ENCODE assay signal across 20 mouse cellular contexts in genomic region chr2:132571301-132571700, GRCm38 (mm10). TPM values are rescaled to one million over a fixed set of nuclear protein-coding genes. Genes with fewer than 3 reads are reported as not detected.
DNase-seq lines count a peak whose midpoint lies in the region; ATAC-seq and TF ChIP-seq lines count a peak whose summit lies in the region.
"Had no signal": no experiment of that assay in that cellular context is flagged by ENCODE, and none has a peak within 500 bp of the region (broad histone marks: within the 10 kb centered on the region; RNA-seq: fewer than 3 reads in every experiment).

No protein-coding gene starts in this region.

- no peaks in the 10 kb centered on the region for H3K9me3 ChIP-seq in liver, embryonic 15.5 days (replicated peaks)
- no peaks in the 10 kb centered on the region for H3K9me3 ChIP-seq in liver, postnatal 0 days (ENCODE audit: low read length)
- no peaks in the 10 kb centered on the region for H3K9me3 ChIP-seq in CH12.LX (replicated peaks; ENCODE audit: low read length)
- H3K9me3 ChIP-seq: embryonic facial prominence, embryonic 13.5 days; forebrain, embryonic 13.5 days; heart, embryonic 13.5 days; hindbrain, embryonic 15.5 days had no signal

- peaks cover 40% of the 10 kb centered on the region for H3K4me1 ChIP-seq in liver, embryonic 15.5 days (replicated peaks)
- peaks cover 11% of the 10 kb centered on the region for H3K4me1 ChIP-seq in liver, postnatal 0 days (ENCODE audit: insufficient read depth)
- H3K4me1 ChIP-seq in CH12.LX (ENCODE audit: control insufficient read depth in 1 of 2, insufficient read depth in 2 of 2): peaks cover 5 to 39% of the 10 kb centered on the region in 2 experiments; a peak in 3 of 4 replicates

- TF ChIP-seq CTCF in layer of hippocampus, adult 2 months (conservative IDR thresholded peaks at IDR 0.05): no peak
- no peak for TF ChIP-seq CTCF in liver, postnatal 0 days (IDR thresholded peaks at IDR 0.05; ENCODE audit: low read depth)
- no peak for TF ChIP-seq CTCF in CH12.LX (conservative IDR thresholded peaks at IDR 0.05 in 1 of 2, IDR thresholded peaks at IDR 0.05 in 1 of 2; ENCODE audit: low read depth in 2 of 2, low read length in 2 of 2)

- H3K27ac ChIP-seq in layer of hippocampus, adult 2 months: peak overlapping the region; percentile 16
- 0 out of 2 replicates have a peak overlapping the region, but pooled peaks have one; percentile 20 for H3K27ac ChIP-seq in liver, embryonic 15.5 days (replicated peaks)
- H3K27ac ChIP-seq in liver, postnatal 0 days (ENCODE audit: low read depth): no peak overlapping the region
- H3K27ac ChIP-seq in CH12.LX (ENCODE audit: insufficient read depth, low read depth): 0 out of 2 replicates have a peak overlapping the region, but pooled peaks have one; percentile 30
- H3K27ac ChIP-seq: embryonic facial prominence, embryonic 13.5 days; forebrain, embryonic 13.5 days; heart, embryonic 13.5 days; hindbrain, embryonic 15.5 days had no signal

- no peak for TF ChIP-seq RAD21 in CH12.LX (IDR thresholded peaks at IDR 0.05; ENCODE audit: low read depth, low read length)

- no peak for TF ChIP-seq EP300 in liver, postnatal 0 days (IDR thresholded peaks at IDR 0.05; ENCODE audit: low read depth)
- no peak for TF ChIP-seq EP300 in CH12.LX (IDR thresholded peaks at IDR 0.05; ENCODE audit: low read length)

- H3K27me3 ChIP-seq in liver, embryonic 15.5 days: no peaks in the 10 kb centered on the region
- no peaks in the 10 kb centered on the region for H3K27me3 ChIP-seq in liver, postnatal 0 days (ENCODE audit: insufficient read depth, low read length)
- H3K27me3 ChIP-seq in CH12.LX (replicated peaks): no peaks in the 10 kb centered on the region
- H3K27me3 ChIP-seq in splenic B cell, adult 2 months (ENCODE audit: control insufficient read depth, insufficient read depth, low read length, poor library complexity, severe bottlenecking): no peaks in the 10 kb centered on the region
- H3K27me3 ChIP-seq: embryonic facial prominence, embryonic 13.5 days; forebrain, embryonic 13.5 days; heart, embryonic 13.5 days; hindbrain, embryonic 15.5 days had no signal

- DNase-seq in layer of hippocampus, adult 2 months (ENCODE audit: low spot score in 2 of 2): no peak
- DNase-seq in layer of hippocampus, postnatal 25 days (ENCODE audit: extremely low spot score in 1 of 2, low spot score in 1 of 2): no peak
- DNase-seq in liver, postnatal 0 days: no peak
- DNase-seq in CH12.LX (ENCODE audit: extremely low read depth): no peak
- peak; percentile 23 for DNase-seq in splenic B cell, adult 2 months (ENCODE audit: low read depth, low spot score)
- DNase-seq: adrenal gland, postnatal 14 days; cerebellum, adult 11-12 months; cerebellum, adult 9-10 months; cerebellum, postnatal 25 days; forebrain, postnatal 0 days; gastrocnemius, postnatal 25 days; heart, adult 18-20 months; heart, postnatal 36 days had no signal

- H3K36me3 ChIP-seq in liver, embryonic 15.5 days (replicated peaks): peaks cover 57% of the 10 kb centered on the region
- peaks cover 54% of the 10 kb centered on the region for H3K36me3 ChIP-seq in liver, postnatal 0 days (replicated peaks; ENCODE audit: insufficient read depth, low read length)
- H3K36me3 ChIP-seq in CH12.LX (replicated peaks in 1 of 2; ENCODE audit: control insufficient read depth in 1 of 2, insufficient read depth in 1 of 2, low read length in 1 of 2): peaks cover 34 to 49% of the 10 kb centered on the region in 2 experiments
- H3K36me3 ChIP-seq in splenic B cell, adult 2 months (ENCODE audit: control insufficient read depth, insufficient read depth, low read length, poor library complexity, severe bottlenecking): peaks cover 16% of the 10 kb centered on the region

- no peak for TF ChIP-seq POLR2A in CH12.LX (IDR thresholded peaks at IDR 0.05; ENCODE audit: low read depth, low read length)

- H3K4me2 ChIP-seq in liver, embryonic 15.5 days: peak overlapping the region; percentile 2; the same call in 1 of the 2 replicates
- no peak overlapping the region for H3K4me2 ChIP-seq in liver, postnatal 0 days (ENCODE audit: low read depth, low read length)
- H3K4me2 ChIP-seq in CH12.LX (ENCODE audit: insufficient read depth, low read depth, poor library complexity, severe bottlenecking): no peak overlapping the region
- H3K4me2 ChIP-seq: embryonic facial prominence, embryonic 13.5 days; forebrain, embryonic 13.5 days; heart, embryonic 13.5 days; hindbrain, embryonic 15.5 days had no signal

- peak overlapping the region; percentile 22; the same call in 1 of the 2 replicates for H3K4me3 ChIP-seq in layer of hippocampus, adult 2 months
- no peak overlapping the region for H3K4me3 ChIP-seq in liver, embryonic 15.5 days (replicated peaks)
- no peak overlapping the region for H3K4me3 ChIP-seq in liver, postnatal 0 days (ENCODE audit: low read depth, low read length)
- no peak overlapping the region for H3K4me3 ChIP-seq in CH12.LX (replicated peaks in 1 of 3; ENCODE audit: low read depth in 2 of 3, low read length in 2 of 3, poor library complexity in 1 of 3)
- H3K4me3 ChIP-seq: embryonic facial prominence, embryonic 13.5 days; forebrain, embryonic 13.5 days; heart, embryonic 13.5 days; hindbrain, embryonic 15.5 days had no signal

- dilution Hi-C loops in CH12.LX (cut with MboI; ENCODE audit: extremely low pct_ligation_motif_present, extremely low pct_unique_long_range_greater_than_20kb, low sequenced_read_pairs): no loop called here

- no peak for ATAC-seq in liver, embryonic 15.5 days (ENCODE audit: insufficient read depth)
- no peak for ATAC-seq in liver, postnatal 0 days
- ATAC-seq in erythroblast, adult 5-6 weeks (replicated peaks; ENCODE audit: low FRiP score, poor library complexity, severe bottlenecking): no peak
- ATAC-seq: CD4-positive, CD25-positive, alpha-beta regulatory T cell, adult 4 months; forebrain, embryonic 13.5 days; forebrain, postnatal 0 days had no signal

- H3K79me2 ChIP-seq in CH12.LX (replicated peaks; ENCODE audit: control insufficient read depth, extremely low read depth, insufficient read depth, poor library complexity, severe bottlenecking): peaks cover 58% of the 10 kb centered on the region

- 89% methylated on average over 2 of the region's 2 CpGs for WGBS in liver, embryonic 15.5 days (ENCODE audit: insufficient replicate concordance)
- 90% methylated on average over 2 of the region's 2 CpGs for WGBS in liver, postnatal 0 days (ENCODE audit: insufficient replicate concordance)

- in situ Hi-C loops in CH12.LX (cut with MboI; ENCODE audit: low pct_ligation_motif_present, low pct_unique_long_range_greater_than_20kb, low sequenced_read_pairs): loop anchor here (10.0 kb wide), 1 partner anchor 46 kb away; no protein-coding TSS in a partner anchor

- H3K9ac ChIP-seq in liver, embryonic 15.5 days: no peak overlapping the region
- no peak overlapping the region for H3K9ac ChIP-seq in liver, postnatal 0 days (replicated peaks)
- H3K9ac ChIP-seq in CH12.LX (ENCODE audit: insufficient read depth, low read depth): no peak overlapping the region
- H3K9ac ChIP-seq: embryonic facial prominence, embryonic 13.5 days; forebrain, embryonic 13.5 days; forebrain, postnatal 0 days; heart, embryonic 13.5 days; hindbrain, embryonic 15.5 days had no signal

TF ChIP-seq in CH12.LX, 34 proteins besides CTCF, POLR2A, EP300 and RAD21:
- TF ChIP-seq CHD2 (IDR thresholded peaks at IDR 0.05; ENCODE audit: low read length) (no peak), TBP (conservative IDR thresholded peaks at IDR 0.05; ENCODE audit: low read depth, low read length) (no peak), ZC3H11A (IDR thresholded peaks at IDR 0.05; ENCODE audit: low read depth, low read length) (no peak), NELFE (IDR thresholded peaks at IDR 0.05; ENCODE audit: low read depth, low read length) (no peak), USF2 (conservative IDR thresholded peaks at IDR 0.05; ENCODE audit: low read depth, low read length) (no peak), BHLHE40 (IDR thresholded peaks at IDR 0.05; ENCODE audit: low read depth, low read length) (no peak), IRF4 (IDR thresholded peaks at IDR 0.05; ENCODE audit: low read depth, low read length) (no peak), MAX (IDR thresholded peaks at IDR 0.05; ENCODE audit: low read length) (no peak), GABPA (IDR thresholded peaks at IDR 0.05; ENCODE audit: insufficient replicate concordance, low read depth, low read length) (no peak), KAT2A (IDR thresholded peaks at IDR 0.05; ENCODE audit: insufficient replicate concordance, low read length) (no peak), ZKSCAN1 (IDR thresholded peaks at IDR 0.05; ENCODE audit: borderline replicate concordance, low read depth, low read length) (no peak), ZNF384 (IDR thresholded peaks at IDR 0.05; ENCODE audit: low read depth, low read length) (no peak)

RNA-seq across cellular contexts. Expression of gene Gpcpd1, which starts 16.2 kb away (rescaled TPM):
- 10 to 100 TPM; 72.3 to 75.6 TPM for total RNA-seq in layer of hippocampus, adult 2 months (2021)
- total RNA-seq in layer of hippocampus, postnatal 25 days (2021): 10 to 100 TPM; 69.6 to 87.4 TPM
- polyA plus RNA-seq in liver, embryonic 15.5 days (2015; fragmentation: Nextera tagmentation; extraction: Ambion mirVana): 64.7 and 73.0 TPM in 2 replicates
- 65.0 and 65.8 TPM in 2 replicates for polyA plus RNA-seq in liver, postnatal 0 days (2015; fragmentation: Nextera tagmentation; extraction: Ambion mirVana)
- total RNA-seq in CH12.LX (2012; rRNA removed): 18.3 and 33.5 TPM in 2 replicates
- total RNA-seq in CH12.LX (2014; rRNA removed): 60.5 and 60.8 TPM in 2 replicates
- 30.9 and 40.7 TPM in 2 replicates for polyA plus RNA-seq in CH12.LX (2012; ENCODE audit: insufficient read length, low read depth)
- 1,227 and 1,267 TPM in 2 replicates for total RNA-seq in erythroblast, adult 5-6 weeks (2015; ENCODE audit: low replicate concordance)
- total RNA-seq in erythroblast, adult 5-6 weeks (2017; ENCODE audit: low replicate concordance): 1,445 and 1,475 TPM in 2 replicates

Comparison
In these comparisons a context has a peak if more than half of its experiments do, and no peak if none do; other contexts are left out.
1. RNA of gene Gpcpd1, which starts 16.2 kb away (total RNA-seq): 1,227 to 1,475 TPM in erythroblast, adult 5-6 weeks; 69.6 to 87.4 TPM in layer of hippocampus, postnatal 25 days, 72.3 to 75.6 TPM in layer of hippocampus, adult 2 months and 18.3 to 60.8 TPM in CH12.LX; every median in the first group is over 10 times any median in the second.